Mouse (Mus musculus): ENCODE results near the gene Ccdc187.

GRCm38 (mm10) chr2:26304711-26305110 is 10.4 kb upstream of the Ccdc187 start:
- TF ChIP-seq POLR2A (IDR thresholded peaks at IDR 0.05; ENCODE audit: insufficient read depth, low read depth, low read length) (no peak), CTCF (IDR thresholded peaks at IDR 0.05; ENCODE audit: insufficient read depth, low read depth, low read length) (no peak)

Data from olfactory bulb, adult 2 months (tissue).